Mouse (Mus musculus) effector memory CD4-positive, alpha-beta T cell, adult 5 months (primary cell): Measurements from ENCODE around the gene Tpst2. TPM values are rescaled to one million over a fixed set of nuclear protein-coding genes. Genes with fewer than 3 reads are reported as not detected.

Source experiments
- polyA plus RNA-seq: library from polyadenylated mRNA; unstranded; fragments of 100-300 nt; shearing (Covaris generic); gene quantifications from one replicate; pipeline ENCODE4 v1.2.1, GENCODE M21; 2017

Tpst2 gene
- 249 TPM for polyA plus RNA-seq

DNA sequence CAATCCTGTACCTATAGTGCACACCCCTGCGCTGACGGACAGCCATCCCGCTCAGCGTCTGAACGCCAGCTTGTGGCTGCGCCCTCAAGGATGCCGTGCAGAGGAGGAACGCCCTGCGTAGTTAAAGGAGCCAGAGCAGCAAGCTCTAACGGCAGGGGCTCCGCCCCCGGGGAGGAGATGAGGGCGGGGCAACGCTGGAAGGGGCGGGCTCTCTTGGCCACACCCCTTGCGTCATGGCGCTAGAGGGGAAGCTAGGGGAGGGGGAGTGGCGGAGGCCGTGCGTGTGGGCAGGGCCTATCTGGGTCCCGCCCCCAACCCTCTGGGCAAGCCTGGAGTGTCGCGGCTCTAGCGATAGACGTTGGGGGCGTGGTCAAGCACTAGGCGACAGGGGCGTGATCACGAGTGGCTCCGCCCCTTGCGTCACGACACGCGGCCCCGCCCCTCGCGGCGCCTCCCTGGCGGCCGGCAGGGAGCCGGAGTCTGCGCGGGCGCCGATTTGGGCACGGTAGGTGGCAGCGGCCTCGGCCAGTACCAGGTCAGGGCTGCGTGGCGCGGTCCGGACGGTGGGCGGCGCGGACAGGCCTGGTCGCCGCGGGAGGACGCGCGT, at the start of gene Tpst2:
Tpst2 (plus strand) TSS at position 425 of the 607 bp plus-strand sequence.

DNA sequence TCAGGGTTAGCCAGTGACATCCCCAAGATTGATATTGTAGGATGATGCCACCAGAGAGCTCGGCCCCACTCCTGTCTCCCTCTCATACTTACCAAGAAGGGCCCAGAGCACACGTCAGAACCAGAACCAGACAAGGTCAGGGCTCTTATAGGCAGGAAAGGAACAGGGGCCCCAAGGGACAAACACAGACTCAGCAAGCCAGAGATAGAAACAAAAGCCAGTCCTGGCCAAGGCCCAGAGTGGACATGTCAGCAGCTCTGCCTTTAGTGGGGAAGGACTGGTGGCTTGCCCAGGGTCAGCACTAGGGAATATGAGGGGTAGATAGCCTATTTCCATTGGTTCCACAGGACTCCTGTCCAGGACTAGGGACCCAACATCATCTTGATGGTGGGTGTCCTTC, 24.1 kb upstream of the Tpst2 start, which contains the start of gene Cryba4:
Cryba4 (minus strand) TSS at position 119 of the 400 bp plus-strand sequence.

DNA sequence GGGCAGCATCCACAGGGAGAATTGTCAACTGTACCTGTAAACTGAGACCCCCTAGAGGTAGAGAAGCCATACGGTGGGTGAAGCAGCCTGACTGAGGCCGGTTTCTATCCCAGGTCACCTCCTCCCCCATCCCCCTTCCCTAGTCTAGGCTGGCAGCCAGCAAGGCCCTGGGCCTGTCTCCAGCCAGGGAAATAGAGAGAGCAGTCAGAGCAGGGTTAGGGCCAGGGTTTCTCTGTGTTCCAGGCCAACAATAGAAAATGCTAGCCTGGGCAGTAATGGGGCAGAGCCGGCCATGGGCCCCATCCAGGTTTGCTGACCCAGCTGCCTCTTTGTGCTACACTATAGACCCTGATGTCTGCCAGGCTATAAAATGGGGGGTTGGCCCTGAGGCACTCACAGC, 21.1 kb upstream of the Tpst2 start, which contains the start of gene Crybb1:
Crybb1 (plus strand) TSS at position 390 of the 400 bp plus-strand sequence.

DNA sequence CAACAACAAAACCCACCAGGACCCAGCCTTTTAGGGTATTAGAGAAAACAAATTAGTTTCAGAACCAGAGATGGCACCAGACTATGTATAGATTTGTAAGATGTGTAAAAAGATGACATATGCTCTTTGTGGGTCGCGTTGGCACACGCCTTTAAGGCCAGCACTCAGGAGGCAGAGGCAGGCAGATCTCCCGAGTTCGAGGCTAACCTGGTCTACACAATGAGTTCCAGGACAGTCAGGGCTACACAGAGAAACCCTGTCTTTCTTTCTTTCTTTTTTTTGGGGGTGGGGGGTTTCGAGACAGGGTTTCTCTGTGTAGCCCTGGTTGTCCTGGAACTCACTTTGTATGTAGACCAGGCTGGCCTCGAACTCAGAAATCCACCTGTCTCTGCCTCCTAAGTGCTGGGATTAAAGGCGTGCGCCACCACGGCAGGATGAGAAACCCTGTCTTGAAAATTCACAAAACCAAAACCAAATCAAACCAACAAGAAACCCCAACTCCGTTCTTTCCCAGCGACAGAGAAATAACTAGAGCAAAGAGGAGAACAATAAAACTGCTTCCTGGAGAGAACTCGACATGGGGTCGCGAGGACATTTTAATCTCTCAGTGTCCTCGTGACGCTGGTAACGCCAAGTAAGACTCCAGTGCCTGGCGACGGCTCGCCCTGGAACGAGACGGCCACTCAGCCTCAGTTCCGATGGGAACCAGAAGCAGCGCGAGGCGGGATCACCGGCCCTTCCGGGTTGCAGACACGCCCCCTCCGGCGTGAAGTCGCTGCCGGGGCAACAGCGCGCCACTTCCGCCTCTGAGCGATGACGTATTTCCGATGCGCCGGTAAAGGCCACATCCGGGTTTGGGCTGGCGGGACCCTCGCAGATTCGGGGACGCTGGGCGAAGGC, 49.3 kb downstream of the Tpst2 start, which contains the start of gene Tfip11:
Tfip11 (plus strand) TSS at position 813 of the 900 bp plus-strand sequence.

DNA sequence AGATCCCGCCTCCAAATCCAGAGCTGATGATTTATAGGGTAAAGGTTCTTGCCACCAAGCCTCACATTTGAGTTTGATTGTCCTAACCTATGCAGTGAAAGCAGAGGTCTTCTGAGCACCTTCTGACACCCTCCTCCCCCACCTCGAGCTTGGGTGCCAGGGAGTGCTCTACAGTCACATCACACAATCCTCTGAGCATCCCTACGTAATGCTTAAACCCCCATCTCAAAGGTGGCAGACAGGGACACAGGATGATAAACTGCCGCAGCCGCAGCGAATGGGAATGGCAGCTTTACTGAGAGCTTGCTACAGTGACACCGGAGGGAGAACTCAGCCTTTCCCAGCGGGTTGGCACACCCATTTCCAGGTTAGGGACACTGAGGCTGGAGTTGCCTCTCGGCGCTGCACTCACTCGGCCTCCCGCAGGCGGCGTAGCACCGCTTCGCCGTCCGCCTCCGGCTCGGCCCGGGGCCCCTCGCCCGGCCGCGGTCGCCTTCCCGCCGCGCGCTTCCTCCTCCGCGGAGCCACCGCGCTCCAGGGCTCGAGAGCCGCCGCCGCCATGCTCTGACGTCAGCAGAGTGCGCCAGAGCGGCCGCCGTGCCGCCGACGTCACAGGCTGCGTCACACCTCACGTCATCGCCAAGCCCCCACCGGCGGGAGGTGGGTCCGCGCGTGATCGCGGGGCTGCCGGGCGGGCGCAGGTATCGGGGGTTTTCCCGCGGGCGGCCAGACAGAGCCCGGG, 66.1 kb downstream of the Tpst2 start, which contains the start of the genes Srrd and Hps4:
Srrd (minus strand) TSS at position 578 of the 742 bp plus-strand sequence.
Hps4 (plus strand) TSS at position 621 of the 742 bp plus-strand sequence.

DNA sequence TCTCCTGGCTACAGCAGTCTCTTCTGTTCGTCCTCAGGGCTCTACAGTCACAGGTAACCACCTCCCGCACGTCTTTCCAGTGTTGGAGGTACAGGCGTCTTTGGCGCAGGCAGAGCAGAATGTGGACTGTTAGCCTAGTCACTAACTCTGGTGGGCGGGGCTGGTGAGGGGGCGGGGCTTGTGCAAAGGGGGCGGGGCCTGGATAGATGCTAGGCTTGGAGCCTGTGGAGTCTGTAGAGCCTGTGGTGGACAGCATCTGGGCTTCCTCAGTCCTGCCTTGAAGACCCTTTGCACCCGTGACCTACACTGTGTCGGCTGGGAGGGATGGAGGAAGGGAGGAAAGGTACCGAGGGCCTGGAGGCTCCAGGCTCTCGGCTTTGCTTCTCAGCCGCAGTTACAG, 79.4 kb downstream of the Tpst2 start, which contains the start of gene Gm6583:
Gm6583 (minus strand) TSS at position 124 of the 400 bp plus-strand sequence.

Other genes with a start within 250 kb of the Tpst2 start
- gene Cryba4, start 24.2 kb upstream of the Tpst2 start, polyA plus RNA-seq = 1.7 TPM
- gene Crybb1, start 20.9 kb upstream of the Tpst2 start, polyA plus RNA-seq = 1.0 TPM
- 103 TPM for gene Tfip11, start 49.7 kb downstream of the Tpst2 start, polyA plus RNA-seq
- 102 TPM for gene Srrd, start 66.3 kb downstream of the Tpst2 start, polyA plus RNA-seq
- 21.8 TPM for gene Hps4, start 66.4 kb downstream of the Tpst2 start, polyA plus RNA-seq
- 0.71 TPM for gene Gm6583, start 79.3 kb downstream of the Tpst2 start, polyA plus RNA-seq
- 1.1 TPM for gene Asphd2, start 118.2 kb downstream of the Tpst2 start, polyA plus RNA-seq
- gene Gm6588, start 172.7 kb downstream of the Tpst2 start, polyA plus RNA-seq = not detected